Mouse (Mus musculus) heart, adult 2 months (tissue): ENCODE measurements around the gene Fam24a.

Source experiments
- CTCF ChIP-seq: fragments of 200-600 bp; IDR thresholded peaks from 2 replicates; pipeline ENCODE4 v1.8.1; 2022; ENCODE audit warnings: antibody characterized with exemption, mild to moderate bottlenecking, moderate library complexity
- EP300 ChIP-seq: fragments of 200-500 bp; IDR thresholded peaks from 2 replicates; pipeline ENCODE4 v1.6.1; 2011; ENCODE audit warnings: low read depth, low read length, control low read depth; ENCODE audit not compliant: insufficient read depth
- POLR2A ChIP-seq: fragments of 200-500 bp; IDR thresholded peaks from 2 replicates; pipeline ENCODE4 v1.6.1; 2011; ENCODE audit warnings: mild to moderate bottlenecking, low read depth, low read length, control low read depth; ENCODE audit not compliant: insufficient read depth

DNA sequence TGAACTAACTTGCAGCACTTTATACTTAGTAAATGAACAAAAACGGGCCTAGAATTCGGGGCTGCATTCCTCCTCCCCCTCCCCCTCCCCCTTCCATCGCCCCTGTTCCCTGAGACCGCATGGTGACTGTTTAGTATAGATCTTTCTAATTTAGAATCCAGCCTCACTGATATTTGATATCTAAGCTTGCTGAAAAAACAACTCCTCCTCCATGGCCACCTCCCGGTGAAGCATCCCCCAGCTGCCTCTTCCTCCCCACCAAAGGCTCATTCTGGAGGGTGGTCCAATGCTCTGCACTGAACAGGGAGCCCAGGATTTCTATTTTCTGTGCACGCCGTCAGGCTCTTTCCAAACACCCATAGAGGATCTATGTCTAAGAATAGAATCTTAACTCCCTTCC lies 15.3 kb upstream of the Fam24a start:
- no peak for TF ChIP-seq CTCF
- TF ChIP-seq POLR2A, result no peak
- TF ChIP-seq EP300, result no peak
